Mouse (Mus musculus) G1E (cell line): ENCODE measurements around the gene Ssh1. TPM values are rescaled to one million over a fixed set of nuclear protein-coding genes. Genes with fewer than 3 reads are reported as not detected.

Experiments used
- ATAC-seq: 2 replicates; pipeline ENCODE4 v1.8.0; 2016; ENCODE audit warnings: mild to moderate bottlenecking; ENCODE audit not compliant: insufficient number of reproducible peaks, poor library complexity, low FRiP score, severe bottlenecking; ENCODE audit errors: extremely low read depth
- DNase-seq: peaks from one replicate; pipeline ENCODE4 v3.0.0; 2012; ENCODE audit warnings: low spot score
- H3K27me3 ChIP-seq: 2 replicates; pipeline ENCODE4 v1.6.1; 2012; ENCODE audit warnings: mild to moderate bottlenecking, low read length, inconsistent platforms; ENCODE audit not compliant: insufficient read depth
- H3K36me3 ChIP-seq: replicated peaks from 2 replicates; pipeline ENCODE3; 2012; ENCODE audit warnings: mild to moderate bottlenecking, inconsistent platforms
- H3K4me1 ChIP-seq: 2 replicates; pipeline ENCODE4 v1.6.1; 2012; ENCODE audit warnings: low read depth, low read length, inconsistent platforms, mixed read lengths; ENCODE audit not compliant: insufficient read depth
- H3K4me3 ChIP-seq: 2 replicates; pipeline ENCODE4 v1.5.1; 2012; ENCODE audit warnings: low read depth, mild to moderate bottlenecking, inconsistent platforms, low read length, moderate library complexity, mixed read lengths
- H3K9me3 ChIP-seq: replicated peaks from 2 replicates; pipeline ENCODE4 v1.6.1; 2012; ENCODE audit warnings: inconsistent platforms
- CTCF ChIP-seq: IDR thresholded peaks from 2 replicates; pipeline ENCODE4 v1.5.1; 2012; ENCODE audit warnings: low read depth, low read length, inconsistent platforms, mixed read lengths
- GATA1 ChIP-seq: IDR thresholded peaks from 2 replicates; pipeline ENCODE4 v1.6.1; 2012; ENCODE audit warnings: borderline replicate concordance, low read length, inconsistent platforms, mixed read lengths
- GATA2 ChIP-seq: IDR thresholded peaks from 2 replicates; pipeline ENCODE4 v1.6.1; 2012; ENCODE audit warnings: low read depth, low read length, inconsistent platforms, borderline replicate concordance
- POLR2AphosphoS5 ChIP-seq: IDR thresholded peaks from 2 replicates; pipeline ENCODE4 v1.6.1; 2012; ENCODE audit warnings: low read depth, low read length, inconsistent platforms; ENCODE audit not compliant: insufficient replicate concordance
- TAL1 ChIP-seq: conservative IDR thresholded peaks from 2 replicates; pipeline ENCODE4 v1.6.1; 2012; ENCODE audit warnings: low read depth, low read length, inconsistent platforms, mixed read lengths
- polyA plus RNA-seq: library from polyadenylated mRNA; stranded (reverse); fragments of >175 nt; gene quantifications from 2 replicates; pipeline ENCODE4 v1.2.3, GENCODE M21; 2012
- total RNA-seq, 2 experiments: library from RNA; stranded (forward) in 1 of 2; stranded (reverse) in 1 of 2; fragments of 200-1000 nt in 1 of 2; fragments of >200 nt in 1 of 2; fragmentation: Nextera tagmentation in 1 of 2; gene quantifications; 2 replicates each; pipeline ENCODE4 v1.2.3; 2014 to 2017

Ssh1 gene
- total and polyA plus RNA-seq, 3 experiments = 3.3 to 28.4 (median 13.8) TPM

GRCm38 (mm10) chr5:113892005-113892404 lies 101.7 kb downstream of the Ssh1 start:
- H3K4me3 ChIP-seq = no peak overlapping the region
- TF ChIP-seq TAL1 (no peak), GATA1 (no peak), GATA2 (no peak), POLR2AphosphoS5 (no peak), CTCF (no peak)
- ATAC-seq (no peak), DNase-seq (no peak)
- H3K4me1 ChIP-seq = peaks cover 23% of the 10 kb centered on the region
- peaks cover 61% of the 10 kb centered on the region for H3K36me3 ChIP-seq
- no peaks in the 10 kb centered on the region for H3K27me3 ChIP-seq
- H3K9me3 ChIP-seq = no peaks in the 10 kb centered on the region

- no peak for ATAC-seq
- peaks cover 21% of the 10 kb centered on the region for H3K4me1 ChIP-seq
- no peak for DNase-seq
- H3K36me3 ChIP-seq = peaks cover 58% of the 10 kb centered on the region
- no peaks in the 10 kb centered on the region for H3K9me3 ChIP-seq
- no peak for TF ChIP-seq POLR2AphosphoS5
- TF ChIP-seq TAL1 = no peak
- no peaks in the 10 kb centered on the region for H3K27me3 ChIP-seq
- no peak overlapping the region for H3K4me3 ChIP-seq
Measured at GRCm38 (mm10) chr5:113890874-113891273, 102.8 kb downstream of the Ssh1 start.

GRCm38 (mm10) chr5:113889912-113890311 lies 103.8 kb downstream of the Ssh1 start:
- ATAC-seq (no peak), DNase-seq (no peak)
- no peaks in the 10 kb centered on the region for H3K9me3 ChIP-seq
- TF ChIP-seq CTCF = no peak
- TF ChIP-seq TAL1 = no peak
- no peak for TF ChIP-seq GATA1
- TF ChIP-seq GATA2 = no peak
- TF ChIP-seq POLR2AphosphoS5 = no peak
- peaks cover 60% of the 10 kb centered on the region for H3K36me3 ChIP-seq
- no peaks in the 10 kb centered on the region for H3K27me3 ChIP-seq
- H3K4me1 ChIP-seq = peaks cover 24% of the 10 kb centered on the region
- no peak overlapping the region for H3K4me3 ChIP-seq

GRCm38 (mm10) chr5:113889181-113889906 lies 104.3 kb downstream of the Ssh1 start:
- Histone ChIP-seq H3K27me3 (no peaks in the 10 kb centered on the region), H3K9me3 (no peaks in the 10 kb centered on the region), H3K4me3 (no peak overlapping the region), H3K36me3 (peaks cover 58% of the 10 kb centered on the region), H3K4me1 (peaks cover 26% of the 10 kb centered on the region)
- DNase-seq (no peak), ATAC-seq (no peak)
- TF ChIP-seq GATA1 (no peak), GATA2 (no peak)

- Histone ChIP-seq H3K27me3 (no peaks in the 10 kb centered on the region), H3K9me3 (no peaks in the 10 kb centered on the region), H3K4me1 (peaks cover 30% of the 10 kb centered on the region), H3K4me3 (no peak overlapping the region), H3K36me3 (peaks cover 59% of the 10 kb centered on the region)
- DNase-seq (no peak), ATAC-seq (no peak)
- TF ChIP-seq TAL1 = no peak
- TF ChIP-seq POLR2AphosphoS5 = no peak
- TF ChIP-seq CTCF = no peak
Measured at GRCm38 (mm10) chr5:113888186-113888795, 105.4 kb downstream of the Ssh1 start.

GRCm38 (mm10) chr5:113887132-113887531 lies 106.6 kb downstream of the Ssh1 start:
- Histone ChIP-seq H3K36me3 (peaks cover 69% of the 10 kb centered on the region), H3K9me3 (no peaks in the 10 kb centered on the region), H3K4me3 (no peak overlapping the region), H3K27me3 (no peaks in the 10 kb centered on the region), H3K4me1 (peaks cover 38% of the 10 kb centered on the region)
- TF ChIP-seq TAL1 (no peak), CTCF (no peak), GATA2 (no peak), GATA1 (no peak), POLR2AphosphoS5 (no peak)
- no peak for DNase-seq
- ATAC-seq = no peak

Other genes with a start within 250 kb of the Ssh1 start
- gene Sart3, start 221.4 kb downstream of the Ssh1 start, total RNA-seq (2014; fragmentation: Nextera tagmentation) = 18.6 and 19.0 TPM in 2 replicates
- gene Sart3, start 221.4 kb downstream of the Ssh1 start, total RNA-seq (2017) = 30.4 and 32.6 TPM in 2 replicates
- gene Sart3, start 221.4 kb downstream of the Ssh1 start, polyA plus RNA-seq = 45.6 and 52.6 TPM in 2 replicates
- 44.2 and 46.2 TPM in 2 replicates for gene Iscu, start 221.1 kb downstream of the Ssh1 start, total RNA-seq (2014; fragmentation: Nextera tagmentation)
- 76.9 and 93.6 TPM in 2 replicates for gene Iscu, start 221.1 kb downstream of the Ssh1 start, total RNA-seq (2017)
- gene Iscu, start 221.1 kb downstream of the Ssh1 start, polyA plus RNA-seq = 39.5 and 50.7 TPM in 2 replicates
- not detected in 2 replicates for gene Tmem119, start 193.4 kb downstream of the Ssh1 start, total RNA-seq (2014; fragmentation: Nextera tagmentation)
- 0.12 and 0.27 TPM in 2 replicates for gene Tmem119, start 193.4 kb downstream of the Ssh1 start, total RNA-seq (2017)
- 0.21 and 0.24 TPM in 2 replicates for gene Tmem119, start 193.4 kb downstream of the Ssh1 start, polyA plus RNA-seq
- gene Selplg, start 161.2 kb downstream of the Ssh1 start, total RNA-seq (2014; fragmentation: Nextera tagmentation) = 12.7 and 13.9 TPM in 2 replicates
- gene Selplg, start 161.2 kb downstream of the Ssh1 start, total RNA-seq (2017) = 8.5 and 10.7 TPM in 2 replicates
- gene Selplg, start 161.2 kb downstream of the Ssh1 start, polyA plus RNA-seq = 18.7 and 22.5 TPM in 2 replicates
- gene Coro1c, start 85.1 kb downstream of the Ssh1 start, total RNA-seq (2014; fragmentation: Nextera tagmentation) = 77.5 and 83.7 TPM in 2 replicates
- gene Coro1c, start 85.1 kb downstream of the Ssh1 start, total RNA-seq (2017) = 70.5 and 77.3 TPM in 2 replicates
- gene Coro1c, start 85.1 kb downstream of the Ssh1 start, polyA plus RNA-seq = 56.6 and 59.1 TPM in 2 replicates
- not detected in 2 replicates for gene Dao, start 9.8 kb upstream of the Ssh1 start, total RNA-seq (2014; fragmentation: Nextera tagmentation)
- gene Dao, start 9.8 kb upstream of the Ssh1 start, total RNA-seq (2017) = not detected in 2 replicates
- gene Dao, start 9.8 kb upstream of the Ssh1 start, polyA plus RNA-seq = not detected in 2 replicates
- 11.8 and 19.3 TPM in 2 replicates for gene Usp30, start 71.6 kb upstream of the Ssh1 start, total RNA-seq (2014; fragmentation: Nextera tagmentation)
- gene Usp30, start 71.6 kb upstream of the Ssh1 start, total RNA-seq (2017) = 7.6 and 9.0 TPM in 2 replicates
- gene Usp30, start 71.6 kb upstream of the Ssh1 start, polyA plus RNA-seq = 9.9 TPM in 2 replicates
- gene Svop, start 97.7 kb upstream of the Ssh1 start, total RNA-seq (2014; fragmentation: Nextera tagmentation) = not detected in 2 replicates
- 0.05 and 0.06 TPM in 2 replicates for gene Svop, start 97.7 kb upstream of the Ssh1 start, total RNA-seq (2017)
- gene Svop, start 97.7 kb upstream of the Ssh1 start, polyA plus RNA-seq = not detected in 2 replicates
- 6.8 and 8.2 TPM in 2 replicates for gene Alkbh2, start 134.3 kb upstream of the Ssh1 start, total RNA-seq (2014; fragmentation: Nextera tagmentation)
- 3.7 and 7.1 TPM in 2 replicates for gene Alkbh2, start 134.3 kb upstream of the Ssh1 start, total RNA-seq (2017)
- 19.0 and 20.5 TPM in 2 replicates for gene Alkbh2, start 134.3 kb upstream of the Ssh1 start, polyA plus RNA-seq
- gene Ung, start 136.5 kb upstream of the Ssh1 start, total RNA-seq (2014; fragmentation: Nextera tagmentation) = 13.9 and 16.5 TPM in 2 replicates
- 17.6 and 19.5 TPM in 2 replicates for gene Ung, start 136.5 kb upstream of the Ssh1 start, total RNA-seq (2017)
- 87.8 and 89.3 TPM in 2 replicates for gene Ung, start 136.5 kb upstream of the Ssh1 start, polyA plus RNA-seq
- 0.34 and 2.6 TPM in 2 replicates for gene Acacb, start 152.6 kb upstream of the Ssh1 start, total RNA-seq (2014; fragmentation: Nextera tagmentation)
- gene Acacb, start 152.6 kb upstream of the Ssh1 start, total RNA-seq (2017) = 0.35 and 0.76 TPM in 2 replicates
- gene Acacb, start 152.6 kb upstream of the Ssh1 start, polyA plus RNA-seq = 0.43 and 0.55 TPM in 2 replicates